27 mouse cellular contexts compared by ENCODE assay signal in genomic region chr8:128617854-128618253, GRCm38 (mm10).
A peak's percentile ranks its signal among the peaks of the same experiment; 100 is the strongest.
DNase-seq lines count a peak whose midpoint lies in the region; ATAC-seq and TF ChIP-seq lines count a peak whose summit lies in the region.
"Had no signal": no experiment of that assay in that cellular context is flagged by ENCODE, and none has a peak within 500 bp of the region (broad histone marks: within the 10 kb centered on the region; RNA-seq: fewer than 3 reads in every experiment).

No protein-coding gene starts in this region.

- no peak for TF ChIP-seq POLR2A in brain, embryonic 14.5 days (IDR thresholded peaks at IDR 0.05; ENCODE audit: borderline replicate concordance, extremely low read depth, insufficient read depth, insufficient read length, poor library complexity, severe bottlenecking)
- TF ChIP-seq POLR2A in cerebellum, adult 2 months (IDR thresholded peaks at IDR 0.05; ENCODE audit: borderline replicate concordance, insufficient read depth, low read length), result no peak

- H3K9me3 ChIP-seq in hindbrain, postnatal 0 days (ENCODE audit: low read length), result no peaks in the 10 kb centered on the region
- H3K9me3 ChIP-seq in hindbrain, embryonic 13.5 days, result no peaks in the 10 kb centered on the region
- H3K9me3 ChIP-seq in heart, embryonic 10.5 days, result no peaks in the 10 kb centered on the region
- H3K9me3 ChIP-seq: embryonic facial prominence, embryonic 10.5 days; embryonic facial prominence, embryonic 15.5 days; forebrain, embryonic 13.5 days; heart, embryonic 13.5 days; hindbrain, embryonic 10.5 days; intestine, embryonic 15.5 days; lung, embryonic 15.5 days; midbrain, embryonic 10.5 days; midbrain, embryonic 15.5 days had no signal

- no peak overlapping the region for H3K9ac ChIP-seq in hindbrain, postnatal 0 days (replicated peaks; ENCODE audit: low read length)
- no peak overlapping the region for H3K9ac ChIP-seq in hindbrain, embryonic 13.5 days
- H3K9ac ChIP-seq: embryonic facial prominence, embryonic 15.5 days; forebrain, embryonic 13.5 days; heart, embryonic 13.5 days; intestine, embryonic 15.5 days; lung, embryonic 15.5 days; midbrain, embryonic 15.5 days had no signal

- peak; percentile 10 for DNase-seq in hindbrain, postnatal 0 days (ENCODE audit: low spot score)
- peak; percentile 11 for DNase-seq in brain, embryonic 14.5 days (ENCODE audit: low read depth)
- DNase-seq in cerebellum, adult 2 months, result peak; percentile 18 to 59
- peak; percentile 26 to 34 for DNase-seq in cerebellum, postnatal 14 days
- DNase-seq in heart, postnatal 25 days (ENCODE audit: low spot score), result no peak
- DNase-seq in heart, embryonic 10.5 days (ENCODE audit: low spot score), result no peak
- no peak for DNase-seq in layer of hippocampus, postnatal 14 days (ENCODE audit: low spot score in 2 of 2)
- DNase-seq: adrenal gland, postnatal 10 days; gastrocnemius, postnatal 36 days; heart, adult 18-20 months; heart, postnatal 10 days; kidney, adult 9 months; kidney, postnatal 10 days; spleen, adult 18-20 months; thymus, postnatal 4 days had no signal

- 37% methylated on average over 1 of the region's 1 CpGs for WGBS in hindbrain, postnatal 0 days
- 79% methylated on average over 1 of the region's 1 CpGs for WGBS in hindbrain, embryonic 13.5 days
- 8% methylated on average over 1 of the region's 1 CpGs for WGBS in cerebellum, adult 2 months
- 67% methylated on average over 1 of the region's 1 CpGs for WGBS in heart, embryonic 10.5 days

- ATAC-seq in hindbrain, postnatal 0 days, result no peak
- ATAC-seq in hindbrain, embryonic 13.5 days (ENCODE audit: low FRiP score), result no peak
- ATAC-seq: forebrain, embryonic 13.5 days; hindbrain, embryonic 16.5 days; intestine, embryonic 15.5 days; midbrain, embryonic 15.5 days; Patski had no signal

- H3K4me3 ChIP-seq in hindbrain, postnatal 0 days (ENCODE audit: low read length), result no peak overlapping the region
- H3K4me3 ChIP-seq in hindbrain, embryonic 13.5 days, result no peak overlapping the region
- H3K4me3 ChIP-seq in cerebellum, adult 2 months (replicated peaks; ENCODE audit: insufficient read depth, low read depth, low read length), result no peak overlapping the region
- no peak overlapping the region for H3K4me3 ChIP-seq in heart, embryonic 10.5 days
- H3K4me3 ChIP-seq: embryonic facial prominence, embryonic 10.5 days; embryonic facial prominence, embryonic 15.5 days; forebrain, embryonic 13.5 days; heart, embryonic 13.5 days; hindbrain, embryonic 10.5 days; intestine, embryonic 15.5 days; lung, embryonic 15.5 days; midbrain, embryonic 10.5 days; midbrain, embryonic 15.5 days had no signal

- no peak for TF ChIP-seq CTCF in hindbrain, postnatal 0 days (IDR thresholded peaks at IDR 0.05; ENCODE audit: low read depth)
- TF ChIP-seq CTCF in brain, embryonic 14.5 days (IDR thresholded peaks at IDR 0.05; ENCODE audit: borderline replicate concordance, extremely low read depth, insufficient read depth, insufficient read length), result no peak
- TF ChIP-seq CTCF in cerebellum, adult 2 months (IDR thresholded peaks at IDR 0.05; ENCODE audit: borderline replicate concordance, insufficient read depth, low read depth, low read length), result no peak

- H3K4me2 ChIP-seq in hindbrain, postnatal 0 days (ENCODE audit: low read depth, low read length), result no peak overlapping the region
- no peak overlapping the region for H3K4me2 ChIP-seq in hindbrain, embryonic 13.5 days
- H3K4me2 ChIP-seq: embryonic facial prominence, embryonic 15.5 days; forebrain, embryonic 13.5 days; heart, embryonic 13.5 days; intestine, embryonic 15.5 days; lung, embryonic 15.5 days; midbrain, embryonic 15.5 days had no signal

- no peak overlapping the region for H3K27ac ChIP-seq in hindbrain, postnatal 0 days
- H3K27ac ChIP-seq in hindbrain, embryonic 13.5 days, result no peak overlapping the region
- no peak overlapping the region for H3K27ac ChIP-seq in cerebellum, adult 2 months (ENCODE audit: insufficient read depth, low read length)
- H3K27ac ChIP-seq in heart, embryonic 10.5 days, result no peak overlapping the region
- H3K27ac ChIP-seq: embryonic facial prominence, embryonic 10.5 days; embryonic facial prominence, embryonic 15.5 days; forebrain, embryonic 13.5 days; heart, embryonic 13.5 days; hindbrain, embryonic 10.5 days; intestine, embryonic 15.5 days; lung, embryonic 15.5 days; midbrain, embryonic 10.5 days; midbrain, embryonic 15.5 days had no signal

- no peaks in the 10 kb centered on the region for H3K36me3 ChIP-seq in hindbrain, postnatal 0 days (ENCODE audit: insufficient read depth, low read length)
- no peaks in the 10 kb centered on the region for H3K36me3 ChIP-seq in hindbrain, embryonic 13.5 days
- H3K36me3 ChIP-seq in heart, embryonic 10.5 days, result no peaks in the 10 kb centered on the region
- H3K36me3 ChIP-seq: embryonic facial prominence, embryonic 10.5 days; embryonic facial prominence, embryonic 15.5 days; heart, embryonic 13.5 days; hindbrain, embryonic 10.5 days; intestine, embryonic 15.5 days; lung, embryonic 15.5 days; midbrain, embryonic 10.5 days; midbrain, embryonic 15.5 days had no signal

- no peaks in the 10 kb centered on the region for H3K27me3 ChIP-seq in hindbrain, postnatal 0 days (ENCODE audit: insufficient read depth, low read length)
- H3K27me3 ChIP-seq in hindbrain, embryonic 13.5 days, result no peaks in the 10 kb centered on the region
- H3K27me3 ChIP-seq in cerebellum, adult 2 months (ENCODE audit: control insufficient read depth, insufficient read depth, low read length), result no peaks in the 10 kb centered on the region
- no peaks in the 10 kb centered on the region for H3K27me3 ChIP-seq in heart, embryonic 10.5 days (ENCODE audit: insufficient read depth, poor library complexity, severe bottlenecking)
- H3K27me3 ChIP-seq: embryonic facial prominence, embryonic 15.5 days; forebrain, embryonic 13.5 days; heart, embryonic 13.5 days; intestine, embryonic 15.5 days; lung, embryonic 15.5 days; midbrain, embryonic 15.5 days had no signal

- H3K4me1 ChIP-seq in hindbrain, postnatal 0 days (ENCODE audit: insufficient read depth, low read length), result no peaks in the 10 kb centered on the region
- H3K4me1 ChIP-seq in hindbrain, embryonic 13.5 days (replicated peaks), result peaks cover 3% of the 10 kb centered on the region; the same call in 1 of the 2 replicates
- peaks cover 7% of the 10 kb centered on the region; the same call in 1 of the 2 replicates for H3K4me1 ChIP-seq in cerebellum, adult 2 months (ENCODE audit: control insufficient read depth, insufficient read depth, low read length)
- no peaks in the 10 kb centered on the region for H3K4me1 ChIP-seq in heart, embryonic 10.5 days
- H3K4me1 ChIP-seq: embryonic facial prominence, embryonic 15.5 days; forebrain, embryonic 13.5 days; heart, embryonic 13.5 days; hindbrain, embryonic 10.5 days; intestine, embryonic 15.5 days; lung, embryonic 15.5 days; midbrain, embryonic 15.5 days had no signal

- intact Hi-C loops in heart, postnatal 25 days (cut with DNase I), result no loop called here

Comparison
In these comparisons a context has a peak if more than half of its experiments do, and no peak if none do; other contexts are left out.
1. DNase-seq: peak in hindbrain, postnatal 0 days (single experiment), brain, embryonic 14.5 days (single experiment), cerebellum, adult 2 months (2 of 2) and cerebellum, postnatal 14 days (2 of 2); none in heart, postnatal 25 days (single experiment), heart, embryonic 10.5 days (single experiment) and layer of hippocampus, postnatal 14 days (0 of 2).